Mouse (Mus musculus): ENCODE measurements at regions not wholly inside any gene's neighbourhood (a gene's known extent, or its start where the extent isn't known, plus 50 kb on each side); places are given as distances from the start of the nearest gene placed in this dataset.
A peak's percentile ranks its signal among the peaks of the same experiment; 100 is the strongest.

GRCm38 (mm10) chr1:51621062-51621461 is 142.8 kb upstream of the Nabp1 start:
- Histone ChIP-seq H3K4me2 (replicated peaks) (no peak overlapping the region), H3K4me3 (replicated peaks; ENCODE audit: low read length) (no peak overlapping the region), H3K4me1 (replicated peaks; ENCODE audit: control insufficient read depth, insufficient read depth, low read length) (peaks cover 21% of the 10 kb centered on the region), H3K9ac (no peak overlapping the region), H3K27me3 (ENCODE audit: control insufficient read depth, insufficient read depth, low read length) (no peaks in the 10 kb centered on the region), H3K9me3 (ENCODE audit: control insufficient read depth, low read length) (no peaks in the 10 kb centered on the region), H3K27ac (no peak overlapping the region), H3K36me3 (replicated peaks; ENCODE audit: control insufficient read depth, insufficient read depth) (no peaks in the 10 kb centered on the region)
- ATAC-seq (ENCODE audit: low FRiP score), result no peak
- no peak for DNase-seq (ENCODE audit: low spot score)
- WGBS, result 85% methylated on average over 6 of the region's 6 CpGs

- Histone ChIP-seq H3K4me3 (replicated peaks; ENCODE audit: low read length) (no peak overlapping the region), H3K4me1 (replicated peaks; ENCODE audit: control insufficient read depth, insufficient read depth, low read length) (peaks cover 21% of the 10 kb centered on the region), H3K27me3 (ENCODE audit: control insufficient read depth, insufficient read depth, low read length) (no peaks in the 10 kb centered on the region), H3K9me3 (ENCODE audit: control insufficient read depth, low read length) (no peaks in the 10 kb centered on the region), H3K36me3 (replicated peaks; ENCODE audit: control insufficient read depth, insufficient read depth) (no peaks in the 10 kb centered on the region), H3K4me2 (replicated peaks) (0 out of 2 replicates have a peak overlapping the region, but pooled peaks have one; percentile 4), H3K9ac (no peak overlapping the region), H3K27ac (peak overlapping the region; percentile 66)
- ATAC-seq (ENCODE audit: low FRiP score), result peak; percentile 71
- 15% methylated on average over 13 of the region's 13 CpGs for WGBS
- DNase-seq (ENCODE audit: low spot score), result peak; percentile 68
Measured at GRCm38 (mm10) chr1:51617502-51618251, 139.5 kb upstream of the Nabp1 start.

GRCm38 (mm10) chr1:51616091-51616490 is 137.9 kb upstream of the Nabp1 start:
- Histone ChIP-seq H3K4me1 (replicated peaks; ENCODE audit: control insufficient read depth, insufficient read depth, low read length) (peaks cover 21% of the 10 kb centered on the region), H3K9me3 (ENCODE audit: control insufficient read depth, low read length) (no peaks in the 10 kb centered on the region), H3K27me3 (ENCODE audit: control insufficient read depth, insufficient read depth, low read length) (no peaks in the 10 kb centered on the region), H3K27ac (no peak overlapping the region), H3K4me3 (replicated peaks; ENCODE audit: low read length) (no peak overlapping the region), H3K36me3 (replicated peaks; ENCODE audit: control insufficient read depth, insufficient read depth) (no peaks in the 10 kb centered on the region), H3K4me2 (replicated peaks) (no peak overlapping the region), H3K9ac (no peak overlapping the region)
- WGBS, result 75% methylated on average over 1 of the region's 1 CpGs
- ATAC-seq (ENCODE audit: low FRiP score) (no peak), DNase-seq (ENCODE audit: low spot score) (no peak)

GRCm38 (mm10) chr1:51615523-51615922 is 137.3 kb upstream of the Nabp1 start:
- 29% methylated on average over 6 of the region's 6 CpGs for WGBS
- Histone ChIP-seq H3K4me3 (replicated peaks; ENCODE audit: low read length) (no peak overlapping the region), H3K36me3 (replicated peaks; ENCODE audit: control insufficient read depth, insufficient read depth) (no peaks in the 10 kb centered on the region), H3K9me3 (ENCODE audit: control insufficient read depth, low read length) (no peaks in the 10 kb centered on the region), H3K27ac (no peak overlapping the region), H3K9ac (no peak overlapping the region), H3K4me1 (replicated peaks; ENCODE audit: control insufficient read depth, insufficient read depth, low read length) (peaks cover 21% of the 10 kb centered on the region), H3K4me2 (replicated peaks) (no peak overlapping the region), H3K27me3 (ENCODE audit: control insufficient read depth, insufficient read depth, low read length) (no peaks in the 10 kb centered on the region)
- ATAC-seq (ENCODE audit: low FRiP score) (no peak), DNase-seq (ENCODE audit: low spot score) (peak; percentile 77)

GRCm38 (mm10) chr1:51614700-51615099 is 136.5 kb upstream of the Nabp1 start:
- Histone ChIP-seq H3K9ac (no peak overlapping the region), H3K4me3 (replicated peaks; ENCODE audit: low read length) (no peak overlapping the region), H3K27me3 (ENCODE audit: control insufficient read depth, insufficient read depth, low read length) (no peaks in the 10 kb centered on the region), H3K4me1 (replicated peaks; ENCODE audit: control insufficient read depth, insufficient read depth, low read length) (peaks cover 21% of the 10 kb centered on the region), H3K4me2 (replicated peaks) (no peak overlapping the region), H3K9me3 (ENCODE audit: control insufficient read depth, low read length) (no peaks in the 10 kb centered on the region), H3K36me3 (replicated peaks; ENCODE audit: control insufficient read depth, insufficient read depth) (no peaks in the 10 kb centered on the region), H3K27ac (no peak overlapping the region)
- DNase-seq (ENCODE audit: low spot score) (no peak), ATAC-seq (ENCODE audit: low FRiP score) (no peak)

GRCm38 (mm10) chr1:51609295-51609694 is 131.1 kb upstream of the Nabp1 start:
- no peaks in the 10 kb centered on the region for H3K9me3 ChIP-seq (ENCODE audit: control insufficient read depth, low read length)
- 93% methylated on average over 5 of the region's 5 CpGs for WGBS
- no peak for ATAC-seq (ENCODE audit: low FRiP score)
- DNase-seq (ENCODE audit: low spot score), result no peak
- no peaks in the 10 kb centered on the region for H3K36me3 ChIP-seq (replicated peaks; ENCODE audit: control insufficient read depth, insufficient read depth)
- H3K4me2 ChIP-seq (replicated peaks), result no peak overlapping the region
- H3K4me3 ChIP-seq (replicated peaks; ENCODE audit: low read length), result no peak overlapping the region
- H3K9ac ChIP-seq, result no peak overlapping the region
- H3K27ac ChIP-seq, result no peak overlapping the region
- peaks cover 18% of the 10 kb centered on the region for H3K4me1 ChIP-seq (replicated peaks; ENCODE audit: control insufficient read depth, insufficient read depth, low read length)
- no peaks in the 10 kb centered on the region for H3K27me3 ChIP-seq (ENCODE audit: control insufficient read depth, insufficient read depth, low read length)

GRCm38 (mm10) chr1:51607437-51607855 is 129.2 kb upstream of the Nabp1 start:
- H3K9ac ChIP-seq, result no peak overlapping the region
- 14% methylated on average over 8 of the region's 8 CpGs for WGBS
- peaks cover 18% of the 10 kb centered on the region for H3K4me1 ChIP-seq (replicated peaks; ENCODE audit: control insufficient read depth, insufficient read depth, low read length)
- no peak overlapping the region for H3K4me3 ChIP-seq (replicated peaks; ENCODE audit: low read length)
- DNase-seq (ENCODE audit: low spot score) (no peak), ATAC-seq (ENCODE audit: low FRiP score) (peak; percentile 86; the same call in 1 of the 2 replicates)
- H3K27me3 ChIP-seq (ENCODE audit: control insufficient read depth, insufficient read depth, low read length), result no peaks in the 10 kb centered on the region
- H3K36me3 ChIP-seq (replicated peaks; ENCODE audit: control insufficient read depth, insufficient read depth), result no peaks in the 10 kb centered on the region
- no peak overlapping the region for H3K4me2 ChIP-seq (replicated peaks)
- peak overlapping the region; percentile 39 for H3K27ac ChIP-seq
- no peaks in the 10 kb centered on the region for H3K9me3 ChIP-seq (ENCODE audit: control insufficient read depth, low read length)

GRCm38 (mm10) chr1:51602071-51602470 is 123.8 kb upstream of the Nabp1 start:
- 89% methylated on average over 6 of the region's 6 CpGs for WGBS
- no peak overlapping the region for H3K9ac ChIP-seq
- DNase-seq (ENCODE audit: low spot score) (no peak), ATAC-seq (ENCODE audit: low FRiP score) (no peak)
- no peak overlapping the region for H3K4me2 ChIP-seq (replicated peaks)
- H3K9me3 ChIP-seq (ENCODE audit: control insufficient read depth, low read length), result no peaks in the 10 kb centered on the region
- H3K27me3 ChIP-seq (ENCODE audit: control insufficient read depth, insufficient read depth, low read length), result no peaks in the 10 kb centered on the region
- no peaks in the 10 kb centered on the region for H3K36me3 ChIP-seq (replicated peaks; ENCODE audit: control insufficient read depth, insufficient read depth)
- no peak overlapping the region for H3K4me3 ChIP-seq (replicated peaks; ENCODE audit: low read length)
- no peak overlapping the region for H3K27ac ChIP-seq
- H3K4me1 ChIP-seq (replicated peaks; ENCODE audit: control insufficient read depth, insufficient read depth, low read length), result peaks cover 4% of the 10 kb centered on the region; the same call in 1 of the 2 replicates

GRCm38 (mm10) chr1:51600425-51600824 is 122.2 kb upstream of the Nabp1 start:
- DNase-seq (ENCODE audit: low spot score), result no peak
- no peaks in the 10 kb centered on the region for H3K4me1 ChIP-seq (replicated peaks; ENCODE audit: control insufficient read depth, insufficient read depth, low read length)
- ATAC-seq (ENCODE audit: low FRiP score), result no peak

More at GRCm38 (mm10) chr1:51600425-51600824, 122.2 kb upstream of the Nabp1 start:
- no peaks in the 10 kb centered on the region for H3K36me3 ChIP-seq (replicated peaks; ENCODE audit: control insufficient read depth, insufficient read depth)
- H3K4me2 ChIP-seq (replicated peaks), result no peak overlapping the region
- H3K27ac ChIP-seq, result no peak overlapping the region
- no peaks in the 10 kb centered on the region for H3K9me3 ChIP-seq (ENCODE audit: control insufficient read depth, low read length)
- no peak overlapping the region for H3K9ac ChIP-seq
- no peaks in the 10 kb centered on the region for H3K27me3 ChIP-seq (ENCODE audit: control insufficient read depth, insufficient read depth, low read length)
- 26% methylated on average over 7 of the region's 7 CpGs for WGBS
- no peak overlapping the region for H3K4me3 ChIP-seq (replicated peaks; ENCODE audit: low read length)

Measured in hindbrain, embryonic 14.5 days (tissue).